Mouse (Mus musculus): ENCODE results near the gene Pdx1. TPM values are rescaled to one million over a fixed set of nuclear protein-coding genes. Genes with fewer than 3 reads are reported as not detected.
A peak's percentile ranks its signal among the peaks of the same experiment; 100 is the strongest.

Pdx1 gene
- total RNA-seq, 2 experiments from 2014 or later, result not detected

- DNase-seq, result no peak
- intact Hi-C loops (cut with DNase I), result no loop called here
Observed at GRCm38 (mm10) chr5:147276701-147277546, 7.2 kb downstream of the Pdx1 start.

DNA sequence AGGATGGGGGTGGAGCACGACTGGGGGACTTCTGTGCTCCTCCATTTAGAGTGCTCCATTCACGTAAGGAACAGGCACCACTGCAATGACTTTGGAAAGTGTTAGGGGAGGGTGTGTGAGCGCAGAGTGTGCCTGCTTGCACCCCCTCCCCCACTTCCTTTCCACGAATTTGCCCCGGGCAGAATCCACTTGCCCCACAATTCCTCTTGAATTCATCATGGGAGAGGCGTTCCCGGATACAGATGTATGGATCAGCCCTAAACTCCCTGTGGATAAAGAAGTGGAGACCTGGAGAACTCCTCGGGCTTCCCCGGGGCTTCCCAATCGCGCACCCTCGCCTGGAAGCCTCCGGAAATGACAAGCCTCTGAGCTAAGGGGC is 7.8 kb downstream of the Pdx1 start:
- DNase-seq, result no peak
- intact Hi-C loops (cut with DNase I), result no loop called here

- intact Hi-C loops (cut with DNase I), result no loop called here
- DNase-seq, result no peak
Observed at GRCm38 (mm10) chr5:147284365-147284764, 14.6 kb downstream of the Pdx1 start.

DNA sequence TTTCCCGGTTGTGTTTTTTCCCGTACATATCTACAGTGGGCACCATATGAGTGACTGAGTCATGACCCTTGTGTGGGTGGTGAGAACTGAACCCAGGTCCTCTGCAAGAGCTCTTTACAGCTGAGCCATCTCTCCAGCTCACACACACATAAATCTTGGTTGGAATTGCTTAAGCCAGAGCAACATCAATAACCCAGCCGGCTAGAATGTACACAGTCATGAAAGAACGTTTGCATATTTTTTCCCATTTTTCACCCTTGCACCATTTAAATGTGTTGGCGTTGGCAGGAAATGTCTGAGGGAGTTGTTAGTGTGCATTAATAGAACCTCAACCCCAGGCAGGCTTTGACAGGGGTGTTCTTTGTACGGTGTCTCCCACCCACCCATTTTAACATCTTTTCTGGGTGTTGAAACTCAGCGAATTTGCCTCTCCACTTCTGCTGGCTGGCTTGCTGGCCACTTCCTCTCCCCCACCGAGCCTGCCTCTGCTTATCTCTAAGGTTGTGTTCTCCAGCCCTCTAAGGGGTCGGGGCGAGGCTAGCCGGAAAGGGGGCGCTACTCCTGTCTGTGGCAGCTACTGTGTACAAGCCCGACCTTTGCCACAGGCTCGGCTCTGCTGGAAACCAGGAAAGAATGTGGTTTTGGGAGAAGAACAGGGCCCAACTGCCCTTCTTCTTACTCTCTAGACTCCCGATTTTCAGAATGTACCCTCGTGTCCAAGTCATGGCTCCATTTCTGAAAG is 22.2 kb downstream of the Pdx1 start:
- no peak for DNase-seq
- intact Hi-C loops (cut with DNase I), result loop anchor here (5.0 to 10.0 kb wide), 2 partner anchors 310 to 347 kb away; partner anchors contain the start of gene Gtf3a

- DNase-seq, result no peak
- intact Hi-C loops (cut with DNase I), result loop anchor here (5.0 to 10.0 kb wide), 2 partner anchors 310 to 348 kb away; partner anchors contain the start of gene Gtf3a
Observed at GRCm38 (mm10) chr5:147292506-147293120, 22.9 kb downstream of the Pdx1 start.

GRCm38 (mm10) chr5:147293127-147293910 is 23.6 kb downstream of the Pdx1 start:
- intact Hi-C loops (cut with DNase I), result loop anchor here (5.0 to 10.0 kb wide), 2 partner anchors 311 to 349 kb away; partner anchors contain the start of gene Gtf3a
- DNase-seq, result peak; percentile 60 to 74

- intact Hi-C loops (cut with DNase I), result loop anchor here (5.0 to 10.0 kb wide), 2 partner anchors 312 to 349 kb away; partner anchors contain the start of gene Gtf3a
Observed at GRCm38 (mm10) chr5:147294121-147294520, 24.4 kb downstream of the Pdx1 start.

DNA sequence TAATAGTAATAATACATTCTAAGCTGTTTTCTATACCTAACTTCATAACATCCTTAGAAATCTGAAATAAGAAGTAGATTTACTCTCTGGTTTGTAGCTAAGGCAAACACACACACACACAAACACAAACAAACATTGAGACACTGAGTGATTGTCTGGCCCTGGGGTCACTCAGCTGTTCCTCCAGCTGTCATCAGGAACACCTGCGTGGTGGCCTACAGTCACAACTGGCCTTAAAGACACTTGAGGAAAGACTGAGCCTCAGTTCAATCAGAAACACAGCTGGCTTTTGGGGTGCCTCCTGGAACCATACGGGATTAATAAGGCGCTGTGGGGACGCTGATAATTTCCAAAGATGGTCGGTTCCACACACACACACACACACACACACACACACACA is 27.5 kb downstream of the Pdx1 start:
- DNase-seq, result no peak
- intact Hi-C loops (cut with DNase I), result loop anchor here (10.0 kb wide), 1 partner anchor 352 kb away; the partner anchor contains the start of gene Gtf3a

More at GRCm38 (mm10) chr5:147294121-147294520, 24.4 kb downstream of the Pdx1 start:
- DNase-seq, result no peak

DNA sequence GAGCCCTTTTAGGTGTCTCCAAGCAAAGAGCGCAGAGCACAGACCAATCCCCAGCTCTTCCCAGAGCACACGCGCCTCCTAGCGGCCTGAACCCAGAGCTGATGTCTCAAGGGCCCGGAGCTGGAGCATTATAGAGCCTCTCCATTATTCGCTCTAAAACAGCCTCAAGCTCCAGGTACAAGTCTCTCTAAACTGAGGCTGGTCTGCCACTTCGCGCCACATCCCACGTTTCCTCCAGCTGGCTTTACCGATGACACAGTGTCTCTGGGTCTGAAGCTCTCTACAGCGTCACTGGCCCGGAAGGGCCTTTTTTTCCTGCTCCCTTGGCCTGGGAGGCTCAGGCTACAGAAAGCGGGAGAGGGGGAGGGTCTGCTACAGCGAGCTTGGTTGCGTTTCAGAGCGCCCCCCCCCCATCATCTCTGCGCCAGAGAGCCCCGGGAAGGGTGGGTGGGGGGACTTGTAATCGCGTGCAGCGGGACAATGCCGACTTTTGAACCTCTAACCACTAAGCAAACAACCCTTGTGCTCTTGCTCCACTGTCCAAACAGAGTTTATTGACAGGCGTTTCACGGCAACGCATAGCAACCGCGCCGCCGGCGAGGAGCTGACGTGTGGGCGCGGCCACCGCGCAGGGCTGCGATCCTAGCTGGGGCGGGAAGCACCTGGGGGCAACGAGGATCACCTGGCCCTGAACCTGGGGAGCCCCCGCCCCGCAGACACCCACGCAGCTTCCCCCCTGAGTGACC is 29.7 kb downstream of the Pdx1 start:
- intact Hi-C loops (cut with DNase I), result loop anchor here (10.0 kb wide), 1 partner anchor 355 kb away; the partner anchor contains the start of gene Gtf3a
- peak; percentile 30 to 57 for DNase-seq

DNA sequence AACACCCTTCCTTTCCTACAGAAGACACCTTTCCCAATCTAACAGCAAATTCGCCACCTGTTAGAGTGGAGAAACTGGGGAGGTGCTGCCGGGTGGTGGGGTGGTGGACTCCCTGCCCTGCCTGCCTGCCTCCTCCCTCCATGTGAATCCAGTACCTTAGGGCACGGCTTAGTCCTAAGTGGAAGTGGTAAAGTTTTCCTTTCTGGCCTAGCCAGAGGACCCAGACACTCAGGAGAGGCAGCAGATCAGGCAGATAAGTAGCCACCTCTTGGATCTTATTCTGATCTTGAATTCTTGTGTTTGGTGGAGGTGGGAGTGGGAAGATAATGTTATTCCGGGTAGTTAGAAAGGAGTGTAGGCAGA is 30.2 kb downstream of the Pdx1 start:
- intact Hi-C loops (cut with DNase I), result no loop called here
- DNase-seq, result no peak

DNA sequence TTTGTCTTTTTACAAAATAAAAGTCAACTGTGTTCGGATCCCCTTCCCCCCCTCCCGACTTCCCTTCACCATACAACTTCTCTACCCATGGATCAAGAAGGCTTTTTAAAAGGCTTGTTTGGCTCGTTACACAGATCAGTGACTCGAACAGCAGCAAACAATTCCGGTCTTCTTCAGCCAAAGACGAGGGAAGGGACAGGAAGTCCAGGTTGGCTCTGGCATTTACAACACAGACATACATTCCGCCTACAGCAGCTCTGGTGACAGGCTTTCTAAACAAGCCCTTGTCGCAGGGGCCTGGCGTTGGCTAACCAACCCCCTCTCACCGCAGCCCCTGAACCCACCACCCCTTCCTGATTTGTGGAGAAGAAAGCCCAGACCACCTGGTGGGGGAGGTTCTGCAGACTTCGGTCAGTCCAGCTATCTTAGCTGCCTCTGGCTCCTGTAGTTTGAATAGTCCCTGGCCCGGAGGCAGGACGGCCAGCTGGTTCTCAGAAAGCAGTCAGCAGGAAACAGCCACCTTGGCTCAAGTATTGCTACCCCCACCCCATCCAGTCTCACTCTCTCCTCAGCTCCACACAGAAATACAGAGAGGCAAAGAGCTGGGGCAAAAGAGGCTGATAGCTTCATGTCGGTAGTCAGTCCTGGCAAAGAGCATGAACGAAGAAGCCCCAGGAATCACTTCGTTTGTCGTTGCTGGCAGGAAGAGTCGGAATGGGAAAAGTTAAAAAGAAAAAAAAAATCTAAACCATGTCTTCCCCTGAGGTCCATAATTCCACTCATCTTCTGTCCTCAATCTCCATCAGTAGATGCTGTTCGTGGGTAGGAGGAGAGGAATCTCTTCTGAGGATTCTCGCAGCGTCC is 31.4 kb downstream of the Pdx1 start:
- intact Hi-C loops (cut with DNase I), result no loop called here
- no peak for DNase-seq

DNA sequence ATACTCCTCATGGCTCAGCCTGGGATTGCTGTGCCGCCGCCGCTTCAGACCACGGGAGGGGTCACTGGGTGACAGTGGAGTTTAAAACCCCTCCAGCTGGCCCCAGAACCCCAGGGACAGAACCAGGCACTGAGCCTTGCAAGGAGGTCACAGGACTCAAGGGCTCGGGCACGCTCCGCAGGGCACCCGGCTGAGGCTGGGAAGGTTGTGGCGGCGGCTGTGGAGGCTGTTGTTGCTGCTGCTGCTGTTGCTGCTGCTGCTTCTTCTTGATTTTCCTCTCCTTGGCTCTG is 32.0 kb downstream of the Pdx1 start:
- DNase-seq, result no peak
- intact Hi-C loops (cut with DNase I), result no loop called here

DNA sequence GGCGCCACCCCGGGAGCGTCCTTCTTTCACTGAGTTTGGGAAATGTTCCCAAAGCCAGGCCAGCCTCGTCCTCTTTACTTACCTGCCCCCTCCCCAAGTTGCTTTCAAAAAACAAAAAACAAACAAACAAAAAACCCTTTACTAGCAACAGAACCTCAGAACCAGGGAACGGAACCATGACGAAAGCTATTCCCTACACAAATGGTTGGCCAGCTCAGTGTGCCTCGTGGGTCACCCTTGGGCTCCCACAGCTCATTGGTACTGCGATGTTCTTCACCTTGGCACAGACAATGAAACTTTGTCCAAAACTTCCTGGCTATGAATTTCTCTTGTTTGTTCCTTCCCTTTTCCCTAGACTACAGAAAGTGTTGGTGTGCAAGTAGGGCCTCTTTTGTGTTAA is 32.4 kb downstream of the Pdx1 start:
- DNase-seq, result no peak
- intact Hi-C loops (cut with DNase I), result no loop called here

- no peak for DNase-seq
- intact Hi-C loops (cut with DNase I), result no loop called here
Observed at GRCm38 (mm10) chr5:147302746-147303400, 33.1 kb downstream of the Pdx1 start.

DNA sequence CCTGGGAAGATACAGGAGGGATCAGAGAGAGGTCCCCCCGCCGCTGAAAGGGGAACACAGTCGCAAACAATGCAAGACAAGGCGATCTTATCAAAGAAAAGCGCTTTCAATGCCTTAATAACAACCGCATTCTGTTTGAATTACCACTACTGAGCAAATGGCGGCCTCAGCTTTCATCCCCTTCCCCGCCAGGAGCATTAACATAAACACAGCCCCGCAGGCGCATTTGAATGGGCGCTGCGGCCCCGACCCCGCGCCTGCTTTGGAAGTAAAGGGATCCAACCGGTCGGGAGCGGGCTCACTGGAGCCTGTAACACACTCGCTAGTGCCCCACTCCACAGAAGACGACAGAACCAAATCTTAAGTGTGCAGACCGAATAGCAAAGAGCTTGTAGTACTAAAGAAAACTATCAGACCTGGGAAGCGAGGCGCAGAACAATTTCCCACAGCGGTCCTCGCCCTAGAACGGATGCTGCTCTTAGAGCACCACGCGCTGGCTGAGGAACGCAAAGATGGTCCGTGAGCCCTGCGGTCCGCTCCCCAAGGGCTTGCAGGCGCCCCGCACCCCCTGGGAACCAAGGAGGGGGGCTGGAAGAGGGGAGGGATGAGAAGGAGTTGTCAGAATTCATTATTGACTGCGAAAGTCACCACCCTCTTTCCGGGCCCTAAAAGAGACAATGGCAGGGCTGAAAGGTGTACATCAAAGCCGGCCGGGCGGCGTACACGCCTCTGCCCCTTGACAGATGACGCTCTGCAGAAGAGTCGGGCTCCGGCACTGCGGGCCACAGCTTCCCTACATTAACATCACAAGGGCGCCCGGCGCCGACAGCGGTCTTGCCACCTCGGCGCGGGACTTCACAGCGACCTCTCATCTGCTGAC is 34.8 kb downstream of the Pdx1 start:
- intact Hi-C loops (cut with DNase I), result no loop called here
- no peak for DNase-seq

- DNase-seq, result no peak
- intact Hi-C loops (cut with DNase I), result no loop called here
Observed at GRCm38 (mm10) chr5:147305166-147305565, 35.4 kb downstream of the Pdx1 start.

Data from heart, postnatal 14 days (tissue).